Mouse (Mus musculus): Measurements from ENCODE around the gene Gsg1l2. TPM values are rescaled to one million over a fixed set of nuclear protein-coding genes. Genes with fewer than 3 reads are reported as not detected.

Gsg1l2 gene
- total and polyA plus RNA-seq, 2 experiments from 2014 or later: not detected

GRCm38 (mm10) chr11:67835408-67836078 lies 61.1 kb downstream of the Gsg1l2 start:
- no peak for ATAC-seq
- 92% methylated on average over 10 of the region's 10 CpGs for WGBS

More at GRCm38 (mm10) chr11:67835408-67836078, 61.1 kb downstream of the Gsg1l2 start:
- Histone ChIP-seq H3K4me2 (ENCODE audit: low read depth, low read length) (no peak overlapping the region), H3K27me3 (ENCODE audit: insufficient read depth, low read length) (no peaks in the 10 kb centered on the region), H3K4me3 (ENCODE audit: low read length) (no peak overlapping the region), H3K27ac (no peak overlapping the region), H3K36me3 (ENCODE audit: insufficient read depth, low read length) (no peaks in the 10 kb centered on the region), H3K9ac (replicated peaks; ENCODE audit: low read length) (no peak overlapping the region), H3K4me1 (ENCODE audit: insufficient read depth, low read length) (no peaks in the 10 kb centered on the region), H3K9me3 (ENCODE audit: low read length) (no peaks in the 10 kb centered on the region)
- no peak for TF ChIP-seq CTCF (IDR thresholded peaks at IDR 0.05; ENCODE audit: low read depth)
- no peak for DNase-seq (ENCODE audit: low spot score)

Other genes with a start within 250 kb of the Gsg1l2 start
- not detected in 2 replicates for gene Rcvrn, start 79.3 kb upstream of the Gsg1l2 start, total RNA-seq (2014; rRNA removed)
- gene Rcvrn, start 79.3 kb upstream of the Gsg1l2 start, polyA plus RNA-seq (2015; fragmentation: Nextera tagmentation; extraction: Ambion mirVana): not detected in 2 replicates
- 0.04 TPM in 1 of 2 replicates, not detected in the other for gene Glp2r, start 3.5 kb upstream of the Gsg1l2 start, total RNA-seq (2014; rRNA removed)
- 0.09 TPM in 1 of 2 replicates, not detected in the other for gene Glp2r, start 3.5 kb upstream of the Gsg1l2 start, polyA plus RNA-seq (2015; fragmentation: Nextera tagmentation; extraction: Ambion mirVana)
- gene Dhrs7c, start 23.6 kb downstream of the Gsg1l2 start, total RNA-seq (2014; rRNA removed): 0.16 TPM in 1 of 2 replicates, not detected in the other
- gene Dhrs7c, start 23.6 kb downstream of the Gsg1l2 start, polyA plus RNA-seq (2015; fragmentation: Nextera tagmentation; extraction: Ambion mirVana): 0.18 TPM in 1 of 2 replicates, not detected in the other
- 0.94 and 1.6 TPM in 2 replicates for gene Usp43, start 147.5 kb downstream of the Gsg1l2 start, total RNA-seq (2014; rRNA removed)
- 0.37 and 0.68 TPM in 2 replicates for gene Usp43, start 147.5 kb downstream of the Gsg1l2 start, polyA plus RNA-seq (2015; fragmentation: Nextera tagmentation; extraction: Ambion mirVana)
- 1.6 and 3.3 TPM in 2 replicates for gene Cfap52, start 191.0 kb downstream of the Gsg1l2 start, total RNA-seq (2014; rRNA removed)
- gene Cfap52, start 191.0 kb downstream of the Gsg1l2 start, polyA plus RNA-seq (2015; fragmentation: Nextera tagmentation; extraction: Ambion mirVana): 4.6 and 5.5 TPM in 2 replicates
- 9.2 and 10.8 TPM in 2 replicates for gene Stx8, start 191.6 kb downstream of the Gsg1l2 start, total RNA-seq (2014; rRNA removed)
- 62.5 and 65.8 TPM in 2 replicates for gene Stx8, start 191.6 kb downstream of the Gsg1l2 start, polyA plus RNA-seq (2015; fragmentation: Nextera tagmentation; extraction: Ambion mirVana)

All from hindbrain, postnatal 0 days (tissue).